Mouse (Mus musculus): Measurements from ENCODE around the gene Arhgap19. TPM values are rescaled to one million over a fixed set of nuclear protein-coding genes. Genes with fewer than 3 reads are reported as not detected.

Gene Arhgap19
- total RNA-seq, 4 experiments from 2014 or later, result 1.6 to 2.6 (median 2.0) TPM

DNA sequence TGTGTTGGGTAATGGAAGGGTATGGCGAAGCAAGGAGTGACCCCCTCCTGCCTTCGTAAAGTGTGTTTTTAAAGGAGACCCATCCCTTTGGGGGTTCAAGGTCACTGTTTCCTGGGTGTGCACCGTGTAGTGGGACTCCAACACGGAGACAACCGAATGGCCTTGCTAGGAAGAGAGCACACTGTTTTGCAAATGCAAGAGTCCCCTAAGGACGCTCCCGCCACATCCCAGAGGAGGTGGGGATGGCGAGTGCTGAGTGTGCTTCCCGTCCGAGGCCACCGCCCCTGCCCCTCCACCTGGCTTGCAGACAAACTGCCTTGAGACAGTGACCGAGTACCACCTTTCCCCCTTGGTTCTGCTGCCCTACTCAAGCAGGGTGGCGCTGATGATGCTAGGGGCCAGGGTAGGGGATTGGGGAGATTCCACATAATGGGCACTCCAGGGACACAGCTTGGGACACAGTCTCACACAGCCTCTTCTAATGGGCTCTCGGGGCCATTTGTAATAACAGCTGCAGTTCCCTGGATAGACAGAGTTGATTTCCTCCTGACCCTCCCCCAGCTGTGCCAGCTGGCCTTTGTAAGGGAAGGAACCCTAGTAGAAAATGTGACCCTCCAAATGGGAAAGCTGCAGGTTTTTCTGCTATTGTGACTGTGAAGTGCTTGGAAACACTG lies 30.0 kb upstream of the Arhgap19 start:
- no peak for DNase-seq (ENCODE audit: low spot score)

DNA sequence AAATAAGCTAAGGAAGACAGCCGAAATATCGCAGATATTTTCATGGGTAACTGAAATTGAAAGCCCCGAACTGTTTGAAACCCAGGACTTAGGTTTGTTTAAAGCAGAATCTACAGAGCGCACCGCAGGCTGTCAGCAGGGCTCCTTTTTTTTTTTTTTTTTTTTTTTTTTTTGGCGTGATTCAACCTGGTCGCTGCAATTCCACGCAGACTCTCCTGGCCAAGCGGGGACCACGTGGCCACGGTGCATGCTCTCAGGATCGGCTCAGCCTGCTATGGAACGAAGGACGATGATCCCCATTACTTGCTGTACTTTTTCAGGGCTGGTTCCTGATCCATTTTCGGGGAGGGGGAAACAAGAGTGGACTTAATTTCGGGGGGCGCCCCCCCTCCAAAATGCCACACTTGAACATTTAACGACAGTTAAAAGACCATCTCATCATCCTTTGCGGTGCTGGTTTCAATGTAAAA lies 29.3 kb upstream of the Arhgap19 start:
- no peak for DNase-seq (ENCODE audit: low spot score)

DNA sequence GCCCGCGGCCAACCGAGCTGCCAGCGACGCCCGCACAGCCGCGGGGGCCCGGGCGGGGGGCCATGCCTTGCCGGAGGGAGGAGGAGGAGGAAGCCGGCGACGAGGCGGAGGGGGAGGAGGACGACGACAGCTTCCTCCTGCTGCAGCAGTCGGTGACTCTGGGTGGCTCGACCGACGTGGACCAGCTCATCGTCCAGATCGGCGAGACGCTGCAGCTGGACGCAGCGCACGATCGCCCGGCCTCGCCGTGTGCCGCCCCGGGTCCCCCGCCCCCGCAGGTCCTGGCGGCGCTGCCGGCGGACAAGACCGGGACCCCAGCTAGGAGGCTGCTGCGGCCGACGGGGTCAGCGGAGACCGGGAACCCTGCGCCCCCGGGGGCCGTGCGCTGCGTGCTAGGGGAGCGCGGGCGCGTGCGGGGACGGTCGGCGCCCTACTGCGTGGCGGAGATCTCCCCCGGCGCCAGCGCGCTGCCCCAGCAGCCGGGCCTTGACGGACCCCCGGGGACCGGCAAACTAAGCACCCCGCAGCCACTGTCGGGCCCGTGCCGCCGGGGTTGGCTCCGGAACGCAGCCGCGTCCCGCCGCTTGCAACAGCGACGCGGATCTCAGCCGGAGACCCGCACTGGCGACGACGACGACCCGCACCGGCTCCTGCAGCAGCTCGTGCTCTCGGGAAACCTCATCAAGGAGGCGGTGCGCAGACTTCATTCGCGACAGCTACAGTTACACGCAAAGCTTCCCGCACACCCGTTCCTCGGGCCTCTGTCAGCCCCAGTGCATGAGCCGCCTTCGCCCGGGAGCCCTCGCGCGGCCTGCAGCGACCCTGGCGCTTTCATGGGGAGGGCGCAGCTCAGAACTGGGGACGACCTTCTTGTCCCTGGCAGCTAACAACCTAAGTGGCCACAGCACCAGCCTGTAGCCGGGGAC lies 28.5 kb upstream of the Arhgap19 start:
- no peak for DNase-seq (ENCODE audit: low spot score)

DNA sequence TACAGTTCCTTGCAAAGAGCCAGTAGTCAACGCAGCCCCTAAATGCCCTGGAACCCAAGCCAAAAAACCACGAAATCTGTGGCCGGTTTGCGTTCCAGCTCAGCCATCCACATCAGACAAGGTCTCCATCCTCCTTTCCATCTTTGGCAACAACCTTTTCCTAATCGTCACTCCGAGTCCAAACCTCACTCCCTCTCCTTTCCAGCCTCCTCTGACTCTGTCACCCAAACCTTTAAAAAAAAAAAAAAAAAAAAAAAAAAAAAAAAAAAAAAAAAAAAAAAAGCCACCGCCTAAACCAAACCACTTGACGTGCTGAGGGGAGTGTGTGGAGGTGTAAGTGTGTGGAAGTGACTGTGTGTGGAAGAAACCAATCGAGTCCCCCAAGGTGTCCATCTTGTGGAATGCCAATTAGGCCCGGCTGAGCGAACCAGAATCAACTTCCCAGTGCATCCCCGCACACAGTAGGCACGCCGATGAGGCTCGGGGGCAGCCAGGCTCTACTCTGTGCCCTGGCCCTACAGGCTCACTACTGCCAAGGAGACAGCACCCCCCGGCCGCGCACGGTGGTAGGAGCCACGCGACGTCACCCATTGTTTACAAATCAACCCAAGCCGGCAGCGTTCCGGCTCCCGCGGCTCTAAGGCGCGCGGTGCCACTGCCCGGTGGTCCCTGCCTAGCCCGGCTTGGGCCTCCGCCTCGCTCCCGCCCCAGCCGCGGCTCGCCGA lies 27.7 kb upstream of the Arhgap19 start, which contains the start of gene Frat1:
Gene Frat1, plus strand, starts transcription at position 590 of the 725 bp plus-strand sequence.
- DNase-seq (ENCODE audit: low spot score), result peak; percentile 87

DNA sequence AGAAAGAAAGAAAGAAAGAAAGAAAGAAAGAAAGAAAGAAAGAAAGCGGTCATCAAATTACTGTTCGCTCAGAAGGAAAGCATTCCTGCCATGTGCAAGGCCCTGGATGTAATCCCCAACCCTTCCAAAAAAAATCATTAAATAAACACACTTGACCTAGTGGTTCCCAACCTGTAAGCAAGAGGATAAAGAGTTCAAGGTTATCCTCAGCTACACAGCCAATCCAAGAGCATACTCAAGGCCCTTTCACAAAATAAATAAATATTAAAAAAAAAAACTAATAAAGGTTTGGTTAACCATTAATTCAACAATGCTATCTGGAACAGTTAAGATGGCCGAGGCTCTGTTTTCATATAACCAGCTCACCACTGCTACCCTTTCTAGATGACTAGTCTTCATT lies 27.1 kb upstream of the Arhgap19 start:
- DNase-seq (ENCODE audit: low spot score), result no peak

DNA sequence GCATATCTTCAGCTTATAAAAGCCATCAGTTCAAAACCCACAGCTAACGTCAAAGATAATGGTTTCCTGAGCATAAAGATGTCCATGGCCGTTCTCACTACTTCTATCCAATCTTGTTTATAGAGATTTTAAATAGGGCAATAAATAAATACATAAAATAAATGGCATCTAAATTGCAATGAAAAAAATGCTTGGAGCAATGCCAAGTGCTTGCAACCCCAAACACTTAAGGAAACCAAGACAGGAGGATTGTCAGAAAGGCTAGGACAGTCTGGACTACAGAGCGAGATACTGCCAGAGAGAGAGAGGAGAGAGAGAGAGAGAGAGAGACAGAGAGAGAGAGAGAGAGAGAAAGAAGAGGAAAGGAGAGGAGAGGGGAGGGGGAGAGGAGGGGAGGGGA lies 24.7 kb upstream of the Arhgap19 start:
- DNase-seq (ENCODE audit: low spot score), result no peak

DNA sequence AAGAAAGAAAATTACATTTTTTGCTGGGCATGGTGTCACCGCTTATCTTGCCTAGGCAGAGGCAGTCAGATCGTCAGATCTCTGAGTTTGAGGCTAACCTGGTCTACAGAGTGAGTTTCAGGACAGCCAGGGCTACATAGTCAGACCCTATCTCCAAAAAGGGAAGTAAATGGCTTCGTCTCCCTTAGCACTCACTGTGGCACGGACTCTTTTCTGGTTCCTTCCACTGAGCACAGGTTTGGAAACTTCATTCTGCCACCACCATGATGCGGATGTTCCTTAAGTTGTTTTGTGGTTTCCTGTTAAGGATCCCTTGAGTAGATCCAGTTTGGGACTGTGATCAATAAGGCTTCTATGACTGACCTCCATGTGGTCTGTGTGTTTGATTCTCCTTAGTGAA lies 23.1 kb upstream of the Arhgap19 start:
- no peak for DNase-seq (ENCODE audit: low spot score)

DNA sequence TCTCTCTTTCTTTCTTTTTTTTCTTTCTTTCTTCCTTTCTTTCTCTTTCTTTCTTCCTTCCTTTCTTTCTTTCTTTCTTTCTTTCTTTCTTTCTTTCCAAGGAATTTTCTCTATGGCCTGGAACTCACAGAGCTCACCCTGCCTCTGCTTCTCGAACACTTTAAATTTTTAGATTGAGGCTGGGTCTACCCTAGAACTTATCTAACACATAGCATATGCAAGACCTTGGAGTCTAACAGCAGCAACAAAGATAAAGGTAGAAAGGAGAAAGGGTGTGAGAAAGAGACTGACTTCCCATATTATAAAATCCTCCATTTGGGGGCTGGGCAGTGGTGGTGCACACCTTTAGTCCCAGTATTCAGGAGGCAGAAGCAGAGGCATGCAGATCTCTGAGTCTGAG lies 20.7 kb upstream of the Arhgap19 start:
- no peak for DNase-seq (ENCODE audit: low spot score)

DNA sequence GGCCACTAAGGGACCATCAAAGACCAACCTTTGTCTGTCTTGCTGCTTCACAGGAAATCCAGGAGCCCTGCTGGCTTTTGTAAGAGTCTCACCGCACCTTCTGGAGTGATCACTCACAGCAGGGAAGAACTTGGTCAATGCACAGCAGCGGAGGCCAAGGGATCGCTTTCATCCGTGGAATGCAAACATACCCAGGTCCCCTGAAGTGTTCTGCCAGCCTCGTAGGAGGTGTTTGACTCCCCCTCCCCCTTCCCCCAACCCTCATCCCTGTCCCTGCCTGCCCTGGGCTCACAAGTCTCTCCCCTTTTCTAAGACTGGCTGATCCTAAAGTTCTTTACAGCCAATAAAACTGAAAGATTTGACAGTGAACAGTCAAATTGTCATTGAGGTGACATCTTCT lies 19.6 kb upstream of the Arhgap19 start:
- DNase-seq (ENCODE audit: low spot score), result no peak

DNA sequence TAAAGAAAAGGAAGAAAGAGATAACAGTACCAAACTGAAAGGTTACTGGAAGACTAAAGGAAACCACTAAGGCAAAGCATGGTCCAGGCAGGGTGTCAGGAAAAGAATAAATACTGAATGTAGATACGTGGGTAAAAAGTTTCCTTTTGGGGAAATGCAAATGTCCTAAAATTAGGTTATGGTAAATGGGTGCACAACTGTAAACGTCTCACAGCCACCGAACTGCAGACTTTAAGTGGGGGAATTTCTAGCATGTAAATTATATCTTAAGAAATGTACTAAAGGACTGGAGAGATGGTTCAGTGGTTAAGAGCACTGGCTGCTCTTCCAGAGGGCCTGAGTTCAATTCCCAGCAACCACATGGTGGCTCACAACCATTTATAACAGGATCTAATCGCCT lies 16.9 kb upstream of the Arhgap19 start:
- no peak for DNase-seq (ENCODE audit: low spot score)

DNA sequence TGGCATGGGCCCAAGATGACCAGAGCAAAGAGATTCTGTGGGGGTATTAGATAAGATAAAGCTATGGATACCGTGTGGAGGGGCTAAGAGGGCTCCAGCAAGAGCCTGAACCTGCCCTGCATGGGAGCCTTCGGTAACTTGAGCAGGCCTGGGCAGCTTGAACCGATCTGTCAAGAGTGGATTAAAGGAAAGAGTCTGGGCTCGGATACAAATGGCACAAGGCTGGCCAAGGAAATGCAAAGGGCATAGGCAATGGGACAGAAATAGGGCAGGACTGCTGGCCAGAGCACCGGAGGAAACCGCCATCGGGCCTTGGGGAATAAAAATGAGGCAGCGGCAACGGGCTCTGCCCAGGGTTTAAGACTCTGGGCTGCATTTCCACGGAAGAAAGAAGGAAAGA lies 15.5 kb upstream of the Arhgap19 start:
- peak; percentile 30 for DNase-seq (ENCODE audit: low spot score)

DNA sequence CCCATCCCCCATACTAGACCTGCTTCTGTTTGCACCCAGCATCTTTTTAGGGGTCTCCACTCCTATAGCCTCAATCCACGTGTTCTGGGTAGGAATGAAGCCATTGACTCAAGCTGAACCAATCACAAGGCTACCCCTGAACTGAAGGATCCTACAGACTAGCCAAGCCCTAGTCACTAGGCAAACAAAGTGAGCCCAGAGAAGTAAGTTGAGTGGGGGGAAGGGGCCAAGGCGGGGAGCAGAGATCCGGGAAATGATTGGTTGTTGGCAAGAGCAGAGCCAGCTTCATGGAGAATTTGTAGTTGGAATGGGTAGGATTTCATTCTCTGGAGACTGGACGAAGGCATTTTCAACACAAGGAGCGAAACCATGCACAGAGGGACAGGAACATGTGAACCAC lies 15.1 kb upstream of the Arhgap19 start:
- no peak for DNase-seq (ENCODE audit: low spot score)

DNA sequence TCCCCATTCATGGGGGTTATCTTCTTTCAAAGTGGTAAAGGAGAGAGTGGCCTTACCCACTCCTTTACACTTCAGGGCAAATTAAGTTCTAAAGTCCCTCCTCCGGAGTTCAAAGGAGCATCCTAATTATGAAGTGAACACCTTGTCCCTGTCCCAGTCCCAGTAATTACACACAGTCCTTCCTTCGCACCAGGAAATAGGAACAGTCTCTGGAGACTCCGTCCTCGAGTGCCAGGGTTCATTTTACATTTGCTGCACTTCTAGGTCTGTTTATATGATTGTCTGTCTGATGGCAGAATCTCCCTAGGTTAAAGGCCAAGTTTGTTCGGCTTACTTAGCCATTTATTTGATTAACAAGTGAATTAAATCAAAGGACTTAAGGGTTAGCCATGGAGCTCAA lies 14.6 kb upstream of the Arhgap19 start:
- no peak for DNase-seq (ENCODE audit: low spot score)

DNA sequence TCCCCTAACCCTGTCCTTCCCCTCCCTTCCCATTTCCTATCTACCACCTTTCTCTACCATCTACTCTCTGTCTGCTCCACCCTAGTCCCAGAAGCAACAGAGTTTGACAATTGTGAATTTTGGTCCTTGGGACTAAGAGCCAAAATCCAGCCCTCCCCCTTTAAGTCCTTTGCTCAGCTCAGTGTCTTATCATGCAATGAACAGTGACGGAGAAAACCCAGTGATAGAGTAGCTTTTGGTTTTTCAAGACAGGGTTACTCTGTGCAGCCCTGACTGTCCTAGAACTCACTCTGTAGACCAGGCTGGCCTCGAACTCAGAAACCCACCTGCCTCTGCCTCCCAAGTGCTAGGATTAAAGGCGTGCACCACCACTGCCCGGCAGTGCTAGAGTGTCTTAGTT lies 11.5 kb upstream of the Arhgap19 start:
- no peak for DNase-seq (ENCODE audit: low spot score)

DNA sequence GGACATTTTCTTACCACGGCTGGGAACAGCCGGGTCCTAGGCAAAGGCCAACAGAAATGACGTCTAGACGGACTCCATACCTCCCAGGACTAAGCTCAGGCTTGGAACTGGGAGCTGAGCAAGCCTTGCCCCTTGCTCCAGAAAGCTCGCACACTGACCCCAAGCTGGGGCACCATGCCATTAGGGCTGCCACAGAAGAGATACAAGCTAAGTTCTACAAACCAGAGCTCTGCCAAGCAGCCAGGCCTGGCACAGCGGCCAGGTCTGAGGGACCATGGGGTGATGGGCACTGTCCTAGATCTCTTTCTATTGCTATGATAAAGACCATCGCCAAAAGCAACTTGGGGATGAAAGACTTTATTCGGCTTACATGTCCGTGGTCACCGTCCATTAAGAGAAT lies 10.7 kb upstream of the Arhgap19 start:
- DNase-seq (ENCODE audit: low spot score), result no peak

DNA sequence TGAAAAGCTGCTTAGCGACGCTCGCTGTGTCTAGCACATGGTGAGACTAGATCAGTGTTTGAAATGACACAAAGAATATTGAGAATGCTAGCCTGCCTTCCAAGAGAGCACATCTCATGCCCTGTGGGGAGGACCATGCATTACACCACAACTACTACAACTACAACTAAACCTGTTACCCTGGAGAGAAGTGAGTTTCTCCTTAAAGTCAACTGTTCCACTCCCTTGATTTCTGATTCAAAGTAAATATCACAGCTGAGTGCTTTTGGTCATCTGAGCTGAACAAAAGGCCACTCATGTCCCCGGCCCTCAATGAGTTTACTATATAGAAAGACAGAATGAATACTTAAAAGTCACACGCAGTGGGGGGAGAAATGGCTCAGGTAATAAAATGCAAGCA lies 8.2 kb upstream of the Arhgap19 start:
- no peak for DNase-seq (ENCODE audit: low spot score)

DNA sequence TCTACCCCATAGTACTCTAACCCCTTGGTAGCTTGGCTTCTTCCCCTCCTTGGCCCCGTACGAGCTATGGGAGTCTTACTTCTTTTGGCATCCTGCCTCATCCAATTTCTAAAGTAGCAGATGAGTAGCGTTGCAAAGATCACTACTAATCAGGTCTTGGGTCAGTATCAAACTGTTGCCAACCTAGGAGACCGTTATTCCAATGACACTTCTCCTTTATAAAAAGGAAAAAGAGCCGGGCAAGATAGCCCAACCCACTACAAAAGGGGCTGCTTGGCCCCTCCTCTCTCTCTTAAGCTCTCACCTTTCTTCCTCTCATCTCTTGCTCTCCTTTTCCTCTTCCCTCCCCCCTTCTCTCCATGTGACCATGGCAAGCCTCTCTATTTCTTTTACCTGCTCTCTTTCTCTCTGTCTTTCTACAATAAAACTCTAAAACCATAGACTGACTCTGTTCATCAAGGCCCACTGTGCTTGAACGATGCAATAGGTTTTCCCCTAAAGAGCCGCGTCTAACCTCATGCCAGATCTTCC lies 6.3 kb upstream of the Arhgap19 start:
- no peak for DNase-seq (ENCODE audit: low spot score)

DNA sequence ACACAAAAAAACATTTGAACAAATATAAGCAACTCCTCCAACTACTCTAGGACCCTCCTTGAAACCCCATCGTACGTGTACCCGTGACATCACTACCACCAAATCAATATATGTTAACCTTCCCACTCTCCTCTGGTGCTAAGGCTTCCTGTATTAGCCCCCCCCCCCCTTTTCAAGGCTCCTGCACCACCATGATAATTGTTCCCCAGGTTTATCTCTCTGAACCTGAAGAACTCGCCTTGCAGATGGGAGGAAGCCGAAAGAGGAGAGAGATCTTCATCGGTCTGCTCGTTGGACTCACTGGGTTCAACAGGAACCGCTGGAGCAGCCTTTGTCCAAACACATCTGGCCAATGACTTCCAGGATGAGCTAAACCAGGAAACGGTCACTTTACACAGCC lies 5.7 kb upstream of the Arhgap19 start:
- DNase-seq (ENCODE audit: low spot score), result no peak

DNA sequence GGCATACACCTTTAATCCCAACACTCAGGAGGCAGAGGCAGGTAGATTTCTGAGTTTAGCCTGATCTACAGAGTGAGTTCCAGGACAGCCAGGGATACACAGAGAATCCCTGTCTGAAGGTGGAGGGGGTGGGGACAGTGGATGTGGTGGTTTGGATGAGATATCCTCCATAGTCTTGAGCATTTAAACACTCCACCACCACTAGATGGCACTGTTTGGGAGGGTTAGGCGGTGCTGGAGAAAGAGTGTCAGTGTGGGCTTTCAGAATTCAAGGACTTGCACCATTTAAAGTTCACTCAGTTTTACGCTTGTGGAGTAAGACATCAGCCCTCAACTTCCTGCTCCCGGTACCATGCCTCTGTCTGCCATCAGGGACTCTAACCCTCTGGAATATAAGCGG lies 4.0 kb upstream of the Arhgap19 start:
- no peak for DNase-seq (ENCODE audit: low spot score)

DNA sequence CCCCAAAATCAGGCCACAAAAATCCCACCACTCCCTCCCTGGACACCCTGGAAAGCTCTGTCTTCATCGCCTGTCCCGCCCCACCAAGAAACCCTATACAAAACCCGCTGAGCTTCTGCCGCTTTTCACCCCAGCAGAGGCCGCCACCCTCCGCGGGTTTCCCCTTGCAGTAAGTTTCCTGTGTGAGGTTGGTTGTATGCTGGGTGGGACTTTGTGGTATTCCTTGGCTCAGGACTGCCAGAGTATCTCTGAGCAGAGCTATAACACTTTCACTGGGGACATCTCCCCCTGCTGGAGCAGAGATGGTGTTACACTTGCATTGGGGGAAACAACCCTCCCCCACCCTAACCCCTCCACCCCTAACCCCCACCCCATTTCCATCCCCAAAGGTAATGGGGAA lies 1.5 kb upstream of the Arhgap19 start:
- no peak for DNase-seq (ENCODE audit: low spot score)

DNA sequence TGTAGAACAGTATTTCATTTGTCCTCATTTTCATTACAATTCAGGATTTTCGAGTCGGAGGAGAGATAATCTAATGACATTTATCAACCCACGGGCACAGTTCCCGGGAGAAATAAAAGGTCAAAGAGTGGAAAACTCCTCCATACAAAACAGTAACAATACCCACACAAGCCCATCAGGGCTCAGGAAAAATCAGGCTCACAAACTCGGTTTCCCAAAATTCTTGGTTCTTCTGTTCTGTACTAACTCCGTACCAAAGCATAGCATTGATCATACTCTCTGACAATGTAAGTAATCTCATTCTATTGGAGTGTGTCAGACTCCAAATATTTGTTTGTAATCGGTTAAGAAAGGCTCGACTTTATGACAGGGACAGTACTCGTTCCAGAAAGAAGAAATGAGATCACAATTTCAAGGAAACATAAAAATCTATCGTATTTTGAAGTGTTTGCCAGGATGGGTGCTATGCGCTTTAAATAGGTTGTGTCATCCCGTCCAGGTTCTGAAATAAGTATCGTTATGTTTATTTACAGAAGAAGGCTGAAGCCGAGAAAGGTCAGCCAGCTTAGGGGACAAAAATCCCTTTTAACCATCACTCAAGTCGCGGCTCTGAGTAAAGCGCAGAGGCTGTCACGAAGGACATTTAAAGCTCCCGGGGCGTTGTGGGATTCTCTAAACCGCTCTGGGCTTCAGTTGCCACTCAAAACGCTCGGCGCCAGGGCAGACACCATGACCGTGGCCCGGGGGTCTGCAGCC lies 683 bp downstream of the Arhgap19 start:
- DNase-seq (ENCODE audit: low spot score), result no peak
